Mouse (Mus musculus) kidney, postnatal 4 days (tissue): ENCODE measurements at regions not wholly inside any gene's neighbourhood (a gene's known extent, or its start where the extent isn't known, plus 50 kb on each side); places are given as distances from the start of the nearest gene placed in this dataset.

Experiments used
- DNase-seq, 2 experiments: peaks; one replicate each; pipeline ENCODE4 v3.0.0; 2021; ENCODE audit warnings: mixed read lengths in 2 of 2

GRCm38 (mm10) chr17:45821356-45821755, 87.7 kb upstream of the 1600014C23Rik start:
- no peak for DNase-seq

DNA sequence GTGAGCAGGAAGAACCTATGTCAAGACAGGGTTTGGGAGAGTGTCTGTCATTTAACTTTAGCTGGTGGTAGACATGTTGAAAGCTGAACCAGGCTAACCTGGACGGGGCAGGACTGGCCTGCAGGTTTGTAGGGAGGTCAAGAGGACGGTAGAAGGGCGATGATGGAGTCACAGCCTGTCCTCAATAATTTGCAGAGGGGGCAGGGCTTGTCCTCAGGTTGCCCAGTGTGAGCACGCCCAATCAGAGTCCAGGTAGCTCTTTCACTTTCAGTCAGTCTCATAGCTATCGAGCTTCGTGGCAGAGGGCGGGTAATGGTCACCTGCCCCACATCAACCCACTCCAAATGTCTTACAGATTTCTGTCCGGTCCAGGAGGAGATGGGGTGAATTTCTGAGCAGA, 85.5 kb upstream of the 1600014C23Rik start:
- no peak for DNase-seq

DNA sequence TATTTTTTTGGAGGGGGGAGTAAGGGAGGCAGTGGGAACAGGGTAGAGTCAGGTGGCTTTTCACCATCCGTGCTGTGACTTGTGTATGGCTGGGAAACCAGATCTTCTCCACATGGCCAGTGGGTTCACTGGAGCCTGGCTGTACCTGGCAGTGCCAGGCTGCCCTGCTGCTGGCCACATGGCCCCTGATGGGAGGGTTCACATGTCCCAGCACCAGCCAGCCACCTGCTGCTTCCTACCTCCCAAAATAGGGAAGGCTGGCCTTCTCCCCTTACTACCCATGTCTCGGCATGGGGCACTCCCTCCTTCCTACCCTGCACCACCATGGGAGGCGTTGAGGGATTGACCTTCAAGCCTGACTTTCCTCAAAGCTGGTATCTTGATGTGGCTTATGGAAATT, 82.9 kb upstream of the 1600014C23Rik start:
- no peak for DNase-seq

- peak; percentile 43 to 48 for DNase-seq
These were observed 82.2 kb upstream of the 1600014C23Rik start for GRCm38 (mm10) chr17:45815833-45816232.

- DNase-seq: no peak
These were observed 81.7 kb upstream of the 1600014C23Rik start for GRCm38 (mm10) chr17:45815341-45815740.

- peak; percentile 36 to 52 for DNase-seq
These were observed 80.9 kb upstream of the 1600014C23Rik start for GRCm38 (mm10) chr17:45814586-45814985.

GRCm38 (mm10) chr17:45813956-45814355, 80.3 kb upstream of the 1600014C23Rik start:
- no peak for DNase-seq

- peak in 1 of 2 experiments; percentile 51 for DNase-seq
These were observed 78.8 kb upstream of the 1600014C23Rik start for GRCm38 (mm10) chr17:45812289-45812955.

DNA sequence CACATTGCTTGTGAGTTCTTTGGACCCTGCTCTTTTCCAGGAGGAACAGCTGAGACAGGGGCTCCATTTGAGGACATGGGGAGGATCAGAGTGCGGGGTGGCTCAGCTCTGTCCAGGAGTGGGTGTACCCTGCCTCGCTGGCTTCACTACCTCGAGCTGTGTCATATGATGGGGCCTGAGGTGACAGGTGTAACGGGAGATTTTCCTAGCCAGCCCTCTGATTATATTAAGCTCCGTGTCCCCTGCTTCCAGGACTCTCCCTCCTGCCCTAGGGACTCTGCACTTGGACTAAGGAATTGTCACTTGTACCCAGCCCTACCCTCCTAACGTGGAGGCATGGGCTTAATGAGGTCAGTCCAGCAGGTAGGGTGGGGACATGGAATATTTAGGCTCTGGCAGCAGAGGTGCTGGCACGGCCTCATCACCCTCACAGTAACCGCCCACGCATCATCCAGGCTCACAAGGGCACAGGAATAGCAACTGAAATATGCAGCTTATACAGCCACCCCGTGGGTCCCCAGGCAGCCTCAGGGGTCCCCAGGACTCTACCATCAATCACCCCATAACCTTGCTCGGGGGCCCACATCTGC, 78.1 kb upstream of the 1600014C23Rik start:
- DNase-seq: no peak

- no peak for DNase-seq
These were observed 76.1 kb upstream of the 1600014C23Rik start for GRCm38 (mm10) chr17:45809728-45810127.

GRCm38 (mm10) chr17:45808374-45808773, 74.7 kb upstream of the 1600014C23Rik start:
- no peak for DNase-seq

- peak; percentile 40 to 54 for DNase-seq
These were observed 73.8 kb upstream of the 1600014C23Rik start for GRCm38 (mm10) chr17:45807452-45807851.

DNA sequence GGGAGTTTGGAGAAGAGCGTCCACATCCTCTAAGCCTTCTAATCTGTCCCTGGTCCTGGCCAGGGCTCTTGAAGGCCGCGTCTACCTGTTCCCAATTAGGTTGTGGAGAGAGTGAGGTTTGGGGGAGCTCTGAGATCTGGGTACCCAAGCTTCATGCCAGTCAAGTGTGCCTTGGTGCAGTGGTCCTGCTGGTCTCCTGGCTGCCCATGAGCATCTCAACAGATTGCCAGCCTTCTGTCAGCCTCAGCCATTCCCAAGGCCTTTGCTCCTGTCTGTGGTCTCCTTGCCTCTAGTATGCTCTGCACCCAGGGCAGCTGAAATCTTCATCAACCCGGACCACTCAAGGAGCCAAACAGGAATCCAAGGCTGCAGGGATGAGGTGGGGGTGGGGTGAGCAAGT, 73.2 kb upstream of the 1600014C23Rik start:
- no peak for DNase-seq

- no peak for DNase-seq
These were observed 72.8 kb upstream of the 1600014C23Rik start for GRCm38 (mm10) chr17:45806430-45806829.

DNA sequence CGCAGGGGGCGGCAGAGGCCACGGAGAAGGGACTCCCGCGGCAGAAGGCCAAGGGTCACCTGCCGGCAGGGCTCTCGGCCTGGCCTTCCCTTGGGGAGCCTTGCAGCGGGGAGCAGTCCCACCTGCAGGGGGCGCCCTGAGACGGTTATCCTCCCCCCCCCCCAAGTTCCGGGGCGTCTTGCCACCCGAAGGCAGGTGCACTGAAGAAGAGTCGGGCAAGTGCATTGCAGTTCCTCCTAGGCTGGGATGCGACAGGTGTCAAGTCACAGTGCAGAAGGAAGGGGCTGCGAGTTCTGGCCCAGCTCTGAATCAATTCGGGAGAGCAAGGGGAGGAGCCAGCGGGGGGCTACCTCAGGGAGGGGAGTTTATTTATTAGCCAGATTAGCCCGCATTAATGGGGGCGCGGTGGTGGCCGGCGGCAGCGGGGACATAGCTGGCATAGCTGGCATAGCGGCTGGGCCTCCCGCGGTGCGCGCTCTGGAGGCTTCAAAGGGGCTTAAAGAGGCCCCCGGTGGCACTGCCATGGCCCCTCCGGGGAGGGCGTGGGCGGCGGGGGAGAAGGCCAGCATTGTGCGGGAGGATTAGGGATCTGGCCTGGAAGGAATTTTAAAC, 71.9 kb upstream of the 1600014C23Rik start:
- peak; percentile 79 to 86 for DNase-seq

GRCm38 (mm10) chr17:45803331-45803730, 69.7 kb upstream of the 1600014C23Rik start:
- DNase-seq: no peak

- no peak for DNase-seq
These were observed 68.8 kb upstream of the 1600014C23Rik start for GRCm38 (mm10) chr17:45802439-45802838.

- no peak for DNase-seq
These were observed 66.1 kb upstream of the 1600014C23Rik start for GRCm38 (mm10) chr17:45799725-45800124.

DNA sequence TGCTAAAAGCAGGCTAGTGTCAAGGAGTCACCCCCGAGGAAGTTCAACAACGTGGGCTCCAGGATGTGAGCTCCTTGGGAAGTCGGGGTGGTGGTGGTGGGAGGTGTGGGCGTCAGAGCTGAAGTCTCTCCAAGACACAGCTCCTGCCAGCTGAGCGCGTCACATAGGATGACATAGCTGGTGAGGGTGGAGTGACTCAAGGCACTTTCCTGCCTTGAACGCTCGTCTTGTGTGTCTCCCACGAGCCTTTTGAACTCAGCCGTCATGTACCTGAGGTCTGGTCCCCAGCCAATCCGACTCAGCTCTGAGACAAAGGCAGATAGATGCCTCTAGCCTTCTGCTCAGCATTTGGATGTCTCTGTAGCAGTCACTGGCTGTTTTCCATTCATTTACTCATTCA, 65.4 kb upstream of the 1600014C23Rik start:
- DNase-seq: no peak

DNA sequence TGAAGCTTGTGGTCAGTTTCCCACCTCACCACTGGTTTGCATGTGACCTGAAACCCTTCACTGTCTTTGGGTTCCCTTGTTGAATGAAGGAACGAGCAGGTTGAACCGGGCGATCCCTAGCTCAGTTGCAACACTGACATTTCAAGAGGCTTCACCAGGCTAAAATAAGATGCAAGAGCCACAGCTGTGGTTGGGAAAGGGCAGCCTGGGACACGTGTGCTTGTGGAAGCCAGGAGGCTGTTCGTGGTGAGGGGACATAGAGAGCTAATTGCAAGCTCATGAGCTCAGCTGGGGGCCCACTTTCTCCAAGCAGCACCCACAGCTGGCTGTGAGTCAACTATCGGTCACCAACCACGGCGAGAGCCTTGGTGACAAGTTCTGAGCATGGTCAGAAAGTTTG, 64.8 kb upstream of the 1600014C23Rik start:
- DNase-seq: no peak

GRCm38 (mm10) chr17:45797121-45797520, 63.5 kb upstream of the 1600014C23Rik start:
- no peak for DNase-seq

DNA sequence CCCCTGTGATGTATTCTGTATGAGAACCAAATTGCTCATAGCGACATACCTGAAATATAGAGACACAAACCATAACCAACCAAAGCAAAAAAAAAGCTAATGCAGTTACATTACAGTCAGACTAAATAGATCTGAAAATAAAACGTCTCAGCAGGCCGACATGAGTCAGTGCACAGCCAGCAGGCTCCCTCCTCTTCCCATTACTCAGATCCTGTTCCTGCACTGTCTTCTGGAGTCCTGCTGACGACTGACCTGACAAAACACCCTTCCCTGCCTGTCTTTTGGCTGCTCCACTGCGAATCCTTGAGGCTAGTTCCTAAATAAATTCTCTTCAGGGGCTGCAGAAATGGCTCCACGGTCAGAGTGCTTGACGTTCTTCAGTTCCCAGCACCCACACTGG, 61.3 kb upstream of the 1600014C23Rik start:
- no peak for DNase-seq

DNA sequence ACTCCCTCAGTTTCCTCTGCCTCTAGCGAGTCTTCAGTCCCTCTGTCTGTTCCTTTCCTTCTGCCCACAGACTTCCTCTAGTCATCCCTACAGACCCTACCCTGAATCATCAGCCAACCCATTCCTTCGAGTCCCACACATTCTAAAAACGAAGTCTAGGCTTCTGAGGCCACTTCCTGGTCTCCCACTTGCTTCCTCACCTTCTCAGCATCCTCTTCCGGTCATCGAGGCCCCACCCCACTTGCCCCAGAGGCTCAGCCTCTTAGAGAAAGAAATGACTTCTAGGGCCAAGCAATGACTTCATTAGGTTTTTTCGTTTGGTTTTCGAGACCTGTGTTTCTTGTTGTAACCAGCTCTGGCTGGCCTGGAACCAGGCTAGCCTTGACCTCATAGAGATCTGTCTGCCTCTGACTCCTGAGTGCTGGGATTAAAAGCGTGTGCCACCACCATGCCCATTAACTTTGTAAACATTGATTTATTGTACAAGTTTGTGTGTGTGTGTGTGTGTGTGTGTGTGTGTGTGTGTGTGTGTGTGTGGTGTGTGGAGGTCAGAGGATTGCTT, 57.4 kb upstream of the 1600014C23Rik start:
- no peak for DNase-seq

- no peak for DNase-seq
These were observed 56.1 kb upstream of the 1600014C23Rik start for GRCm38 (mm10) chr17:45789777-45790176.
